Mouse (Mus musculus): ENCODE measurements at regions not wholly inside any gene's neighbourhood (a gene's known extent, or its start where the extent isn't known, plus 50 kb on each side); places are given as distances from the start of the nearest gene placed in this dataset.

DNA sequence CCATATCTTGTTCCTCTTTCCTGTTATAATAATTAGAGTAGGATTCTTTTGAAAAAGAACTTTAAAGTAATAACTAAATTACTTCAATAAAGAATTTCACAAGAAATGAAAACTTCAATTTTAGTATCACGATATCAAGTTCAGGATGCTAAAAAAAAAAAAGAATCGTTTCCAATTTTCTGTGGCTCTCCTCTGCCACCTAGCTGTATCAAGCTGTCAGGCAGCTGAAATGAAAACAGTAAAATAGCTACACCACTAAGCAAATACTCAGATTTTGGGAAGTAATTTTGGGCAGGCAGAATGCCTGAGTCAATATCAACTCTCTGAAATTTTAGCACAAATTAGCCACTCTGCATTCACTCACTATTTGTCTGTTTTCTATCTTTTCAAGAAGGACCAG, 694.5 kb upstream of the Arrdc3 start:
- Histone ChIP-seq H3K9ac (replicated peaks; ENCODE audit: low read length) (no peak overlapping the region), H3K4me2 (ENCODE audit: low read length) (no peak overlapping the region), H3K27me3 (ENCODE audit: control insufficient read depth, insufficient read depth, low read length) (no peaks in the 10 kb centered on the region), H3K27ac (replicated peaks; ENCODE audit: low read depth, low read length) (no peak overlapping the region), H3K4me1 (ENCODE audit: control insufficient read depth, insufficient read depth, low read length) (no peaks in the 10 kb centered on the region), H3K4me3 (replicated peaks; ENCODE audit: low read depth, low read length) (no peak overlapping the region), H3K36me3 (ENCODE audit: control insufficient read depth, insufficient read depth, low read length) (no peaks in the 10 kb centered on the region), H3K9me3 (ENCODE audit: control insufficient read depth, low read length) (no peaks in the 10 kb centered on the region)
- DNase-seq (no peak), ATAC-seq (ENCODE audit: low FRiP score, low TSS enrichment) (no peak)
- 87% methylated on average over 2 of the region's 2 CpGs for WGBS

DNA sequence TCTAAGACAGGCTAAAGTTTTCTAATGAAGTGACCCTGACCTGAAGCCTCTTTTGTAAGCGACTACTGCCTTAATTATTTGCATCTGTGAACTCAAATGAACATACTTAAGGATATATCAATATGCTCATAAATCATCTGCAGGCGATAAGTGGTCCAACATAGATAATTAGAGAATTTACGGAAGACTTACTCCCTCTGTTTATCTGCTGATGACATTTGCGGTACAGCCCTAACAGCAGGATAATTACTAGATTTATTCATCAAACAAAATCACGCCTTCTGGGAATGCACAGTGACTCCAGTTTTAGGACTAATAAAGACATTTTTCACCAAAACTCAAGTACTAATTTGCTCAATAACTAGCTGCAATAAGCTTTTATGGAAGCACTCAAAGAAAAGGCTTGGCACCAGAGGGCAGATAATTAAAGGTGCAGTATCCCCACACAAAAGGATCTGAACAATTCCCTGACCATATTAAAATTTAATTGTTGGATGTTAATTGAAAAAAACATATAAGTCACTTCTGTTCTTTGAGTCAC, 688.0 kb upstream of the Arrdc3 start:
- no peak overlapping the region for H3K4me3 ChIP-seq (replicated peaks; ENCODE audit: low read depth, low read length)
- ATAC-seq (ENCODE audit: low FRiP score, low TSS enrichment) (no peak), DNase-seq (peak; percentile 45)
- no peaks in the 10 kb centered on the region for H3K27me3 ChIP-seq (ENCODE audit: control insufficient read depth, insufficient read depth, low read length)
- no peak overlapping the region for H3K4me2 ChIP-seq (ENCODE audit: low read length)
- no peaks in the 10 kb centered on the region for H3K4me1 ChIP-seq (ENCODE audit: control insufficient read depth, insufficient read depth, low read length)
- 53% methylated on average over 5 of the region's 5 CpGs for WGBS
- no peaks in the 10 kb centered on the region for H3K9me3 ChIP-seq (ENCODE audit: control insufficient read depth, low read length)
- no peak overlapping the region for H3K9ac ChIP-seq (replicated peaks; ENCODE audit: low read length)
- H3K36me3 ChIP-seq (ENCODE audit: control insufficient read depth, insufficient read depth, low read length): no peaks in the 10 kb centered on the region
- H3K27ac ChIP-seq (replicated peaks; ENCODE audit: low read depth, low read length): no peak overlapping the region

DNA sequence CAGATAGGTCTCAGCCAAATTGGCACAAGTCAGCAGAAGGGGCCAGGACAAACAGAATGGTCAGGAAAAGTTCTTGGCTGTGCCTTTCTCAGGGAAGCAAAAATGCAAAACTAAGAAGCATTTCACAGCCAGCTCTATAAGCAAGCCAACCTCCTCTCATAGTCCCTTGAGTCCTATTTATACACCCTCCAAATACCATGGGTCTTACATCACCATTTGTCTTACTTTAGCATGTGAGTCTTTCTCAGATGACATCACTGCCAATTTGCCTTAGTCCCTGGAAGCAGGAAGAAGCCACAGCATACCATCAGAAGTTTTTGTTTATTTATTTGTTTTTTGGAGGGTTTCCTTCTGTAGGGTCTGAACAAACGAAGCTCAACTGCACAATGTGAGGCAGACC, 659.1 kb upstream of the Arrdc3 start:
- no peak overlapping the region for H3K4me3 ChIP-seq (replicated peaks; ENCODE audit: low read depth, low read length)
- 73% methylated on average over 1 of the region's 1 CpGs for WGBS
- ATAC-seq (ENCODE audit: low FRiP score, low TSS enrichment): no peak
- no peaks in the 10 kb centered on the region for H3K4me1 ChIP-seq (ENCODE audit: control insufficient read depth, insufficient read depth, low read length)
- no peak overlapping the region for H3K4me2 ChIP-seq (ENCODE audit: low read length)
- H3K9ac ChIP-seq (replicated peaks; ENCODE audit: low read length): no peak overlapping the region
- no peaks in the 10 kb centered on the region for H3K36me3 ChIP-seq (ENCODE audit: control insufficient read depth, insufficient read depth, low read length)
- H3K9me3 ChIP-seq (ENCODE audit: control insufficient read depth, low read length): no peaks in the 10 kb centered on the region
- no peaks in the 10 kb centered on the region for H3K27me3 ChIP-seq (ENCODE audit: control insufficient read depth, insufficient read depth, low read length)
- DNase-seq: no peak
- no peak overlapping the region for H3K27ac ChIP-seq (replicated peaks; ENCODE audit: low read depth, low read length)

DNA sequence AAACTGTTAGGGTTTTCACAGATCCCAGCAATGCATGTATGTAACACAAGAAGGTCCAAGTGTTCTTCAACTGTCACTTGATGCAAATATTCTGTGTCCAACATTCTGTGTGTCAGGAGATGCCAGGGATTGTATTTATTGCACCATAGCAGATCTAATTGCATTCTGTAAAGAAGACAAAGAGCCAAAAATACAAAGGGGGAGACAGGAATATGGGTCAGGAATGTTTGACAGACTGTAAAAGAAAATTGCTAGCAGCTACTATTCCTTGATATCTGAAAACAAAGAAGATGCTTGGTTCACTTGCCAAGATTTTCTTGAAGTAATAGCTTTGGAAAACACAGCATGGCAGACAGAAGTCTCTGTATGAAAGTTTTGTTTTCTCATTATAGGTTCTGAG, 651.8 kb upstream of the Arrdc3 start:
- Histone ChIP-seq H3K27me3 (ENCODE audit: control insufficient read depth, insufficient read depth, low read length) (no peaks in the 10 kb centered on the region), H3K9me3 (ENCODE audit: control insufficient read depth, low read length) (no peaks in the 10 kb centered on the region), H3K4me1 (ENCODE audit: control insufficient read depth, insufficient read depth, low read length) (no peaks in the 10 kb centered on the region), H3K4me2 (ENCODE audit: low read length) (no peak overlapping the region), H3K9ac (replicated peaks; ENCODE audit: low read length) (no peak overlapping the region), H3K4me3 (replicated peaks; ENCODE audit: low read depth, low read length) (no peak overlapping the region), H3K36me3 (ENCODE audit: control insufficient read depth, insufficient read depth, low read length) (no peaks in the 10 kb centered on the region), H3K27ac (replicated peaks; ENCODE audit: low read depth, low read length) (no peak overlapping the region)
- ATAC-seq (ENCODE audit: low FRiP score, low TSS enrichment): no peak
- DNase-seq: no peak

DNA sequence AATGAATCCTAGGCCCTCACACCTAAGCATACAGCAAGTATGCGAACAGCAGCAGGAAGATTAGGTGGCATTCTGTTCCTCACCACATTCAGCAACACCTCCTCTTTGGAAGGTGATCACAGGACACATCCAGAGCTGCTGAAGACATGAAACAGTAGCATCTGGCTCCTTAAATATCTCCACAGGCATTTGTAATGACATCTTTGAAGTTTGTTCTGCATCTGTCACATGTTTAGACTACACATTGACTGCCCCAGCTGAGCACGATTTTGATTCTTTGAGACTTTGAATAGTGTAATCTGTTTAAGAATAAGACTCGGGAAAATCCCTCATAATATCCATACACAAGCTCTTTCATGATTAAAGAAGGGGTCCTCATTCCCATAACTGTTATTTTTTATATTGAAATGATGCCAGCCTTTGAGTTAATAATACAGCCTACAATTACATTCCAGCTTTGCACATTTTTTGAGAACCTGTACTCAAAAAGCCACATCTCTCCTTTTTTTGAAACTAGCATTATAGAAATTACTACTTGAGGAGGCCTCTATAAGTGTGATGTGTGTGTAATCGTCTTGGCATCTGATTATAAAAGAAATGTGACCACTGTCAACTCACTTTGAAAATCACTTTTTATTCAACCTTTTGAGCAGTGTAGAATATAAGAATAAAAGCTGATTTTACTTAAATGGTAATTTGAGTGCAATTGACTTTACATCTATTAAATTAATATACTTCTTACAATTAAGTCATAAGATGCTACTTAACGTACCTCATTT, 647.7 kb upstream of the Arrdc3 start:
- peak; percentile 31 for DNase-seq
- no peak overlapping the region for H3K4me3 ChIP-seq (replicated peaks; ENCODE audit: low read depth, low read length)
- peak; percentile 63; the same call in 1 of the 2 replicates for ATAC-seq (ENCODE audit: low FRiP score, low TSS enrichment)
- H3K27ac ChIP-seq (replicated peaks; ENCODE audit: low read depth, low read length): no peak overlapping the region
- H3K36me3 ChIP-seq (ENCODE audit: control insufficient read depth, insufficient read depth, low read length): no peaks in the 10 kb centered on the region
- H3K27me3 ChIP-seq (ENCODE audit: control insufficient read depth, insufficient read depth, low read length): no peaks in the 10 kb centered on the region
- H3K4me1 ChIP-seq (ENCODE audit: control insufficient read depth, insufficient read depth, low read length): no peaks in the 10 kb centered on the region
- WGBS: 31% methylated on average over 5 of the region's 5 CpGs
- no peak overlapping the region for H3K4me2 ChIP-seq (ENCODE audit: low read length)
- H3K9me3 ChIP-seq (ENCODE audit: control insufficient read depth, low read length): no peaks in the 10 kb centered on the region
- no peak overlapping the region for H3K9ac ChIP-seq (replicated peaks; ENCODE audit: low read length)

DNA sequence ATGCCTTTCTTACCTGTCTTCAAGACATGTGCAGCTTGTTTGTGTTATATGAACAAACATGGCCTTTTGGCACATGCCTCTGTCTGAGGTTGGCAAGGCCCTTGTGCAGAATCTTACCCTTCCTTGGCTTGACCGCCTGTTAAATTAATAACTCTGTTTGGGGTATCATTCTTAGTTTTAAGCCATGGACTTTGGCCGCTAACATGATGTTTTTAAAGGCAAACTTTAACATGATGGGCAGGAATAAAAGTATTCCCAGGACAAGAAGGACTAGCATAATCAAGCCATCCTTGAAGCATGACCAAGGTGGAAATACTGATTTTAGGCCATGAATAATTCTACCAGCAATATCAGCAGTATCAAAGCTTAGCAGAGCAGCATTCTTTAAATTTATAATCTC, 620.4 kb upstream of the Arrdc3 start:
- WGBS: 96% methylated on average over 2 of the region's 2 CpGs
- H3K4me2 ChIP-seq (ENCODE audit: low read length): no peak overlapping the region
- H3K36me3 ChIP-seq (ENCODE audit: control insufficient read depth, insufficient read depth, low read length): no peaks in the 10 kb centered on the region
- no peaks in the 10 kb centered on the region for H3K27me3 ChIP-seq (ENCODE audit: control insufficient read depth, insufficient read depth, low read length)
- no peak overlapping the region for H3K9ac ChIP-seq (replicated peaks; ENCODE audit: low read length)
- H3K4me1 ChIP-seq (ENCODE audit: control insufficient read depth, insufficient read depth, low read length): no peaks in the 10 kb centered on the region
- DNase-seq (no peak), ATAC-seq (ENCODE audit: low FRiP score, low TSS enrichment) (no peak)
- no peak overlapping the region for H3K27ac ChIP-seq (replicated peaks; ENCODE audit: low read depth, low read length)
- H3K4me3 ChIP-seq (replicated peaks; ENCODE audit: low read depth, low read length): no peak overlapping the region
- H3K9me3 ChIP-seq (ENCODE audit: control insufficient read depth, low read length): no peaks in the 10 kb centered on the region

DNA sequence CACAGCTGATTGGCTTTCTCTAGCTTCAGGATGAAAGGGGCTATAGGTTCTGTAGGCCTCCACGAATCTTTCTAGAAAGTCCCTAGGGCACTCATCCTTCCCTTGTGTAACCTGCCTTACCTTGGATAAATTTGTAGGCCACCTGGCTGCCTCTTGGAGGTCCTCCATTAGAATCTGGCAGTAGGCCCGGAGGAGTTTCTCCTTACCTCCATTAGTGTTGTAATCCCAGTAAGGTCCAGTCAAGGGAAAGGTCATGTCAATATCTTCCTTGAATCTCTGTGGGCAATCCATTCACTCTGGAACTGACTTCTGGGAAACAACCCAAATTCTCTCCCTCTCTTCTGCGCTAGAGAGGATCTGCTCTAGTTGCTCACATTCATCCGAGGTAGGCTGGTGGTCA, 616.1 kb upstream of the Arrdc3 start:
- H3K9me3 ChIP-seq (ENCODE audit: control insufficient read depth, low read length): no peaks in the 10 kb centered on the region
- H3K27ac ChIP-seq (replicated peaks; ENCODE audit: low read depth, low read length): no peak overlapping the region
- H3K4me3 ChIP-seq (replicated peaks; ENCODE audit: low read depth, low read length): no peak overlapping the region
- 92% methylated on average over 4 of the region's 4 CpGs for WGBS
- no peaks in the 10 kb centered on the region for H3K36me3 ChIP-seq (ENCODE audit: control insufficient read depth, insufficient read depth, low read length)
- H3K9ac ChIP-seq (replicated peaks; ENCODE audit: low read length): no peak overlapping the region
- ATAC-seq (ENCODE audit: low FRiP score, low TSS enrichment): no peak
- no peaks in the 10 kb centered on the region for H3K4me1 ChIP-seq (ENCODE audit: control insufficient read depth, insufficient read depth, low read length)
- H3K27me3 ChIP-seq (ENCODE audit: control insufficient read depth, insufficient read depth, low read length): no peaks in the 10 kb centered on the region
- no peak overlapping the region for H3K4me2 ChIP-seq (ENCODE audit: low read length)
- DNase-seq: no peak

DNA sequence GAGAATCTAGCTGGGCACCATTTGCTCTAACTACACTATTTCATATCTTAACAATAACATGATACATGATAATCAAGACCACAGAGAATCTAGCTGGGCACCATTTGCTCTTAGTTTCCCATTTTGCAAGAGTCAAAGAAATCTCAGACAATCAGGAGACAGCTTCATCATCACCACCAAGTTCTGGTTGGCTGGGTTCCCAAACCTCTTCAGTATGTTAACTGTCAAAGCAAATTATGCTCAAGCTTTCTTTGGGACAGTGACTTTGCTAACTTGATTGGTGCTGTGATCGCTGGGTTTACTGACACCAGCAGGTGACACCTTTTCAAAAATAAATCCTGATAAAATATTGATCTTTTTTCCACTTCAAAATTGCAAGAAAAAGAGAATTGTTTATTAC, 609.2 kb upstream of the Arrdc3 start:
- Histone ChIP-seq H3K4me2 (ENCODE audit: low read length) (no peak overlapping the region), H3K9me3 (ENCODE audit: control insufficient read depth, low read length) (no peaks in the 10 kb centered on the region), H3K9ac (replicated peaks; ENCODE audit: low read length) (no peak overlapping the region), H3K36me3 (ENCODE audit: control insufficient read depth, insufficient read depth, low read length) (no peaks in the 10 kb centered on the region), H3K4me3 (replicated peaks; ENCODE audit: low read depth, low read length) (no peak overlapping the region), H3K27ac (replicated peaks; ENCODE audit: low read depth, low read length) (no peak overlapping the region), H3K4me1 (ENCODE audit: control insufficient read depth, insufficient read depth, low read length) (no peaks in the 10 kb centered on the region), H3K27me3 (ENCODE audit: control insufficient read depth, insufficient read depth, low read length) (no peaks in the 10 kb centered on the region)
- WGBS: 35% methylated on average over 1 of the region's 1 CpGs
- ATAC-seq (ENCODE audit: low FRiP score, low TSS enrichment): no peak
- no peak for DNase-seq

All from midbrain, embryonic 14.5 days (tissue).